Mouse (Mus musculus) forebrain, embryonic 16.5 days (tissue): ENCODE data around the gene Pitpnm1. TPM values are rescaled to one million over a fixed set of nuclear protein-coding genes. Genes with fewer than 3 reads are reported as not detected.

Experiments
- ATAC-seq: fragments of 200-750 bp; cut with Nextera tagmentation; 2 replicates; pipeline ENCODE4 v1.8.0; 2017; ENCODE audit warnings: mild to moderate bottlenecking, moderate library complexity
- H3K27ac ChIP-seq: fragments of 300-500 bp; sonication (generic); 2 replicates; pipeline ENCODE4 v1.5.1; 2014; ENCODE audit warnings: low read length, control low read depth
- H3K27me3 ChIP-seq: fragments of 300-500 bp; sonication (generic); replicated peaks from 2 replicates; pipeline ENCODE4 v1.6.1; 2014; ENCODE audit warnings: low read length; ENCODE audit not compliant: control insufficient read depth, insufficient read depth
- H3K36me3 ChIP-seq: fragments of 300-500 bp; sonication (generic); 2 replicates; pipeline ENCODE4 v1.6.1; 2014; ENCODE audit not compliant: control insufficient read depth, insufficient read depth
- H3K4me1 ChIP-seq: fragments of 300-500 bp; sonication (generic); replicated peaks from 2 replicates; pipeline ENCODE4 v1.6.1; 2014; ENCODE audit warnings: low read length; ENCODE audit not compliant: control insufficient read depth, insufficient read depth
- H3K4me2 ChIP-seq: fragments of 300-500 bp; sonication (generic); 2 replicates; pipeline ENCODE4 v1.6.1; 2014; ENCODE audit warnings: mild to moderate bottlenecking, low read length, control low read depth
- H3K4me3 ChIP-seq: fragments of 300-500 bp; sonication (generic); replicated peaks from 2 replicates; pipeline ENCODE4 v1.5.1; 2014; ENCODE audit warnings: mild to moderate bottlenecking, low read length, control low read depth
- H3K9ac ChIP-seq: fragments of 300-500 bp; sonication (generic); replicated peaks from 2 replicates; pipeline ENCODE4 v1.6.1; 2014; ENCODE audit warnings: low read depth, low read length, control low read depth
- H3K9me3 ChIP-seq: fragments of 300-500 bp; sonication (generic); 2 replicates; pipeline ENCODE4 v1.6.1; 2016; ENCODE audit warnings: low read length; ENCODE audit not compliant: control insufficient read depth
- WGBS: fragments of 180-500 bp; shearing (Covaris S2); extraction: QIAGEN DNeasy Blood & Tissue Kit; methylation state at CpG from one replicate; pipeline ENCODE4 v1.1.7; 2014; 5-methylcytosine and 5-hydroxymethylcytosine counted together
- polyA plus RNA-seq: library from polyadenylated mRNA; unstranded; fragments of >200 nt; fragmentation: Nextera tagmentation; extraction: Ambion mirVana; gene quantifications from 2 replicates; pipeline ENCODE4 v1.2.1, GENCODE M21; 2015

Gene Pitpnm1
- polyA plus RNA-seq, 1 experiment from 2014 or later: 75.5 TPM

- H3K9me3 ChIP-seq: no peaks in the 10 kb centered on the region
- no peak for ATAC-seq
- no peak overlapping the region for H3K4me2 ChIP-seq
- H3K9ac ChIP-seq: no peak overlapping the region
- H3K27me3 ChIP-seq: no peaks in the 10 kb centered on the region
- H3K27ac ChIP-seq: no peak overlapping the region
- H3K4me1 ChIP-seq: no peaks in the 10 kb centered on the region
- peaks cover 8% of the 10 kb centered on the region for H3K36me3 ChIP-seq
- 76% methylated on average over 5 of the region's 5 CpGs for WGBS
- H3K4me3 ChIP-seq: no peak overlapping the region
Measured at GRCm38 (mm10) chr19:4136463-4136862, 36.7 kb downstream of the Pitpnm1 start.

- Histone ChIP-seq H3K27ac (no peak overlapping the region), H3K4me3 (no peak overlapping the region), H3K4me2 (no peak overlapping the region), H3K9me3 (no peaks in the 10 kb centered on the region), H3K27me3 (no peaks in the 10 kb centered on the region), H3K9ac (no peak overlapping the region), H3K36me3 (no peaks in the 10 kb centered on the region), H3K4me1 (no peaks in the 10 kb centered on the region)
- no peak for ATAC-seq
- WGBS: 82% methylated on average over 5 of the region's 5 CpGs
Measured at GRCm38 (mm10) chr19:4137913-4138312, 38.1 kb downstream of the Pitpnm1 start.

- no peaks in the 10 kb centered on the region for H3K4me1 ChIP-seq
- ATAC-seq: no peak
- WGBS: 68% methylated on average over 2 of the region's 2 CpGs
- no peak within 1 kb of the TSS for H3K4me2 ChIP-seq
- no peak within 1 kb of the TSS for H3K9ac ChIP-seq
- no peak within 1 kb of the TSS for H3K4me3 ChIP-seq
- no peak within 1 kb of the TSS for H3K27ac ChIP-seq
- no peaks in the 10 kb centered on the region for H3K27me3 ChIP-seq
- no peaks in the 10 kb centered on the region for H3K9me3 ChIP-seq
- H3K36me3 ChIP-seq: no peaks in the 10 kb centered on the region
Measured at GRCm38 (mm10) chr19:4139446-4139845, 39.6 kb downstream of the Pitpnm1 start, which contains the start of gene Gpr152. TSS of gene Gpr152 (plus strand) at chr19:4139787.

GRCm38 (mm10) chr19:4140147-4140546 is 40.3 kb downstream of the Pitpnm1 start:
- H3K36me3 ChIP-seq: no peaks in the 10 kb centered on the region
- H3K27me3 ChIP-seq: no peaks in the 10 kb centered on the region
- WGBS: 78% methylated on average over 6 of the region's 6 CpGs
- no peak overlapping the region for H3K27ac ChIP-seq
- H3K9me3 ChIP-seq: no peaks in the 10 kb centered on the region
- no peak for ATAC-seq
- no peak overlapping the region for H3K4me3 ChIP-seq
- no peaks in the 10 kb centered on the region for H3K4me1 ChIP-seq
- no peak overlapping the region for H3K4me2 ChIP-seq
- no peak overlapping the region for H3K9ac ChIP-seq

- Histone ChIP-seq H3K4me1 (peaks cover 1% of the 10 kb centered on the region), H3K9ac (no peak overlapping the region), H3K27ac (no peak overlapping the region), H3K36me3 (no peaks in the 10 kb centered on the region), H3K27me3 (no peaks in the 10 kb centered on the region), H3K9me3 (no peaks in the 10 kb centered on the region), H3K4me3 (no peak overlapping the region), H3K4me2 (no peak overlapping the region)
- WGBS: 90% methylated on average over 18 of the region's 18 CpGs
- no peak for ATAC-seq
Measured at GRCm38 (mm10) chr19:4142416-4143173, 42.8 kb downstream of the Pitpnm1 start.

- Histone ChIP-seq H3K27me3 (no peaks in the 10 kb centered on the region), H3K4me3 (no peak within 1 kb of the TSS), H3K9me3 (no peaks in the 10 kb centered on the region), H3K9ac (no peak within 1 kb of the TSS), H3K27ac (no peak within 1 kb of the TSS; the same call in 1 of the 2 replicates), H3K4me2 (no peak within 1 kb of the TSS), H3K4me1 (peaks cover 7% of the 10 kb centered on the region), H3K36me3 (no peaks in the 10 kb centered on the region)
- 83% methylated on average over 7 of the region's 7 CpGs for WGBS
- no peak for ATAC-seq
Measured at GRCm38 (mm10) chr19:4143759-4144268, 44.0 kb downstream of the Pitpnm1 start, which contains the start of gene Cabp4. TSS of gene Cabp4 (minus strand) at chr19:4144033.

GRCm38 (mm10) chr19:4144550-4145498 is 45.0 kb downstream of the Pitpnm1 start:
- H3K36me3 ChIP-seq: no peaks in the 10 kb centered on the region
- 85% methylated on average over 16 of the region's 16 CpGs for WGBS
- no peak overlapping the region for H3K4me2 ChIP-seq
- no peaks in the 10 kb centered on the region for H3K27me3 ChIP-seq
- no peak overlapping the region for H3K4me3 ChIP-seq
- H3K9me3 ChIP-seq: no peaks in the 10 kb centered on the region
- no peak for ATAC-seq
- no peak overlapping the region for H3K9ac ChIP-seq
- H3K27ac ChIP-seq: no peak overlapping the region
- H3K4me1 ChIP-seq: peaks cover 18% of the 10 kb centered on the region

- Histone ChIP-seq H3K9me3 (no peaks in the 10 kb centered on the region), H3K4me1 (peaks cover 22% of the 10 kb centered on the region), H3K27ac (no peak overlapping the region), H3K9ac (no peak overlapping the region), H3K4me3 (no peak overlapping the region), H3K4me2 (no peak overlapping the region), H3K36me3 (peaks cover 3% of the 10 kb centered on the region; the same call in 1 of the 2 replicates), H3K27me3 (no peaks in the 10 kb centered on the region)
- ATAC-seq: no peak
- WGBS: 85% methylated on average over 5 of the region's 5 CpGs
Measured at GRCm38 (mm10) chr19:4145936-4146335, 46.1 kb downstream of the Pitpnm1 start.
